Mouse (Mus musculus) neural tube, embryonic 13.5 days (tissue): ENCODE data around the gene Ube2dnl1. TPM values are rescaled to one million over a fixed set of nuclear protein-coding genes. Genes with fewer than 3 reads are reported as not detected.

Source experiments
- ATAC-seq: fragments of 200-750 bp; cut with Nextera tagmentation; 2 replicates; pipeline ENCODE4 v1.8.0; 2017; ENCODE audit warnings: low read depth, mild to moderate bottlenecking, moderate TSS enrichment, moderate library complexity
- H3K27ac ChIP-seq: fragments of 300-500 bp; sonication (generic); replicated peaks from 2 replicates; pipeline ENCODE4 v1.5.1; 2015; ENCODE audit warnings: moderate library complexity, mild to moderate bottlenecking, inconsistent platforms
- H3K27me3 ChIP-seq: fragments of 300-500 bp; sonication (generic); 2 replicates; pipeline ENCODE4 v1.6.1; 2015; ENCODE audit warnings: mild to moderate bottlenecking, inconsistent platforms
- H3K36me3 ChIP-seq: fragments of 300-500 bp; sonication (generic); 2 replicates; pipeline ENCODE4 v1.6.1; 2015; ENCODE audit warnings: mild to moderate bottlenecking, inconsistent platforms
- H3K4me1 ChIP-seq: fragments of 300-500 bp; sonication (generic); replicated peaks from 2 replicates; pipeline ENCODE4 v1.6.1; 2015; ENCODE audit warnings: inconsistent platforms
- H3K4me2 ChIP-seq: fragments of 300-500 bp; sonication (generic); 2 replicates; pipeline ENCODE4 v1.6.1; 2015; ENCODE audit warnings: inconsistent platforms, mild to moderate bottlenecking, moderate library complexity
- H3K4me3 ChIP-seq: fragments of 300-500 bp; sonication (generic); 2 replicates; pipeline ENCODE4 v1.5.1; 2015; ENCODE audit warnings: mild to moderate bottlenecking, inconsistent platforms
- H3K9ac ChIP-seq: fragments of 300-500 bp; sonication (generic); 2 replicates; pipeline ENCODE4 v1.6.1; 2015; ENCODE audit warnings: moderate library complexity, mild to moderate bottlenecking, inconsistent platforms
- H3K9me3 ChIP-seq: fragments of 300-500 bp; sonication (generic); 2 replicates; pipeline ENCODE4 v1.6.1; 2016; ENCODE audit warnings: inconsistent platforms
- WGBS: fragments of 180-500 bp; shearing (Covaris S2); methylation state at CpG from one replicate; pipeline ENCODE4 v1.1.7; 2015; 5-methylcytosine and 5-hydroxymethylcytosine counted together
- polyA plus RNA-seq: library from polyadenylated mRNA; unstranded; fragments of >200 nt; fragmentation: Nextera tagmentation; extraction: Ambion mirVana; gene quantifications from 2 replicates; pipeline ENCODE4 v1.2.1, GENCODE M21; 2015

Ube2dnl1 gene
- polyA plus RNA-seq: not detected in 2 replicates

GRCm38 (mm10) chrX:114904712-114905111, at the start of gene Ube2dnl1:
Gene Ube2dnl1, plus strand, starts transcription at chrX:114905012.
- Histone ChIP-seq H3K4me1 (no peaks in the 10 kb centered on the region), H3K9me3 (no peaks in the 10 kb centered on the region), H3K4me3 (no peak within 1 kb of the TSS), H3K27ac (no peak within 1 kb of the TSS), H3K4me2 (no peak within 1 kb of the TSS), H3K27me3 (no peaks in the 10 kb centered on the region), H3K9ac (no peak within 1 kb of the TSS), H3K36me3 (no peaks in the 10 kb centered on the region)
- no peak for ATAC-seq
- 84% methylated on average over 5 of the region's 5 CpGs for WGBS

DNA sequence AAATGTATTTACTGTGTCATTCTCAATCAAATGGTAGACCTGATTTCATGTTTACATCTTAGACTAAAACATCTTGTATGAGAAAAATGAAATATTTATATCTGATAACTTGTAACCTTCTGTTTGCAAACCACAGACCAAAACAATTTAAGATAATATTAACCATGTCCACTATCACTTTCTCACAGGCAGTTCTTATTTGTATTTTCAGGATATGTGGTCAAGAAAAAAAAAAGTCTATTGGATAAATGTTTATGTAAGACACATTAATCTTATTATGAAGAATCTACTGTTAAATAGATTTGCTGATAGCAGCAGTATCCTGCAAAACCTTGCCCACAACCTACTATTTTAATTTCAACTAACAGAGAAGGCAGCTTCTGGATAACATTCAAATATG, 9.3 kb upstream of the Ube2dnl1 start:
- no peak for ATAC-seq
- Histone ChIP-seq H3K27ac (no peak overlapping the region), H3K36me3 (no peaks in the 10 kb centered on the region), H3K27me3 (no peaks in the 10 kb centered on the region), H3K4me2 (no peak overlapping the region), H3K9ac (no peak overlapping the region), H3K9me3 (no peaks in the 10 kb centered on the region), H3K4me3 (no peak overlapping the region), H3K4me1 (no peaks in the 10 kb centered on the region)

GRCm38 (mm10) chrX:114897506-114897905, 7.3 kb upstream of the Ube2dnl1 start:
- no peak overlapping the region for H3K4me3 ChIP-seq
- H3K4me1 ChIP-seq: no peaks in the 10 kb centered on the region
- H3K9ac ChIP-seq: no peak overlapping the region
- ATAC-seq: no peak
- no peaks in the 10 kb centered on the region for H3K36me3 ChIP-seq
- 86% methylated on average over 3 of the region's 3 CpGs for WGBS
- no peaks in the 10 kb centered on the region for H3K27me3 ChIP-seq
- no peak overlapping the region for H3K27ac ChIP-seq
- no peaks in the 10 kb centered on the region for H3K9me3 ChIP-seq
- H3K4me2 ChIP-seq: no peak overlapping the region

GRCm38 (mm10) chrX:114903391-114903790, 1.4 kb upstream of the Ube2dnl1 start:
- H3K4me1 ChIP-seq: no peaks in the 10 kb centered on the region

GRCm38 (mm10) chrX:114907282-114907681, 2.5 kb downstream of the Ube2dnl1 start, which contains the start of gene Ube2dnl2:
Gene Ube2dnl2, plus strand, starts transcription at chrX:114907582.
- Histone ChIP-seq H3K27me3 (no peaks in the 10 kb centered on the region), H3K4me3 (no peak within 1 kb of the TSS), H3K4me2 (no peak within 1 kb of the TSS), H3K4me1 (no peaks in the 10 kb centered on the region), H3K27ac (no peak within 1 kb of the TSS), H3K36me3 (no peaks in the 10 kb centered on the region), H3K9ac (no peak within 1 kb of the TSS), H3K9me3 (no peaks in the 10 kb centered on the region)
- 81% methylated on average over 1 of the region's 1 CpGs for WGBS
- ATAC-seq: no peak

More at GRCm38 (mm10) chrX:114903391-114903790, 1.4 kb upstream of the Ube2dnl1 start:
- no peaks in the 10 kb centered on the region for H3K27me3 ChIP-seq
- H3K9me3 ChIP-seq: no peaks in the 10 kb centered on the region
- H3K4me2 ChIP-seq: no peak overlapping the region
- H3K36me3 ChIP-seq: no peaks in the 10 kb centered on the region
- H3K4me3 ChIP-seq: no peak overlapping the region
- no peak overlapping the region for H3K27ac ChIP-seq
- H3K9ac ChIP-seq: no peak overlapping the region
- no peak for ATAC-seq

DNA sequence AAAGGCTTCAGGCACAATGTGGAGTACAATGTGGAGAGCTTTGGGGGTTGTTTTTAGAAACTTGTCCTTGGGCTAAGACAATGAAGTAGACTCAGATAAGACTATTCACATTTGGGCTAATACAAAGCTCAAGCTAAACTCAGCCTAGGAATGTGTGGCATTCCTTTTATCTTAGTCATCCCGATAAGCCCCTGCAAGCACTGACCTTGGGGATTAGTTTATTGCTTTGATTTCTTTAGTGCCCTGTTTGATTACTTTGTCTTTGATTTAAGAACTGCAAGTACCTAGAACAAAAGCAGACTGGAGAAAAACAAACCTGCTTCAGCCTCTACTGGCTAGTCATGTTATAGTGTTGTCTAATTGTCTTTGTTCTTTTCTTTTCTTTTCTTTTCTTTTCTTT, 50.3 kb downstream of the Ube2dnl1 start:
- Histone ChIP-seq H3K4me3 (no peak overlapping the region), H3K4me2 (no peak overlapping the region), H3K27ac (no peak overlapping the region), H3K9ac (no peak overlapping the region), H3K27me3 (no peaks in the 10 kb centered on the region), H3K9me3 (no peaks in the 10 kb centered on the region), H3K36me3 (no peaks in the 10 kb centered on the region), H3K4me1 (no peaks in the 10 kb centered on the region)
- ATAC-seq: no peak
- 24% methylated on average over 1 of the region's 1 CpGs for WGBS

Other genes with a start within 250 kb of the Ube2dnl1 start
- not detected in 2 replicates for gene Ube2dnl2, start 2.6 kb downstream of the Ube2dnl1 start, polyA plus RNA-seq